Mouse (Mus musculus) ES-E14 (cell line): ENCODE results near the gene Cyfip2. TPM values are rescaled to one million over a fixed set of nuclear protein-coding genes. Genes with fewer than 3 reads are reported as not detected.

ENCODE experiments used
- DNase-seq: peaks from one replicate; pipeline ENCODE4 v3.0.0-alpha.2; 2013; ENCODE audit warnings: low read depth, low spot score
- H3K27ac ChIP-seq: 2 replicates; pipeline ENCODE4 v1.5.1; 2012; ENCODE audit warnings: low read depth, mild to moderate bottlenecking, low read length, moderate library complexity, mixed read lengths; ENCODE audit not compliant: poor library complexity, insufficient read depth, severe bottlenecking
- H3K36me3 ChIP-seq: 2 replicates; pipeline ENCODE4 v1.6.1; 2012; ENCODE audit warnings: mild to moderate bottlenecking, low read length, moderate library complexity, mixed read lengths; ENCODE audit not compliant: control insufficient read depth, poor library complexity, insufficient read depth, severe bottlenecking
- H3K4me1 ChIP-seq, 2 experiments: fragments of 150-350 bp in 1 of 2; sonication (generic) in 1 of 2; 2 replicates each; pipeline ENCODE4 v1.6.1; 2012; ENCODE audit warnings: low read length in 2 of 2, mild to moderate bottlenecking in 1 of 2, mixed read lengths in 1 of 2; ENCODE audit not compliant: control insufficient read depth in 2 of 2, insufficient read depth in 2 of 2, poor library complexity in 1 of 2
- H3K4me3 ChIP-seq, 2 experiments: fragments of 150-350 bp in 1 of 2; sonication (generic) in 1 of 2; 2 replicates each; pipeline ENCODE4 v1.5.1; 2012; ENCODE audit warnings: low read length in 2 of 2, low read depth in 1 of 2, mild to moderate bottlenecking in 1 of 2, mixed read lengths in 1 of 2; ENCODE audit not compliant: insufficient read depth in 1 of 2, poor library complexity in 1 of 2, severe bottlenecking in 1 of 2
- H3K9ac ChIP-seq: 2 replicates; pipeline ENCODE4 v1.6.1; 2012; ENCODE audit warnings: low read depth, mild to moderate bottlenecking, low read length, mixed read lengths; ENCODE audit not compliant: poor library complexity, insufficient read depth, severe bottlenecking
- H3K9me3 ChIP-seq: fragments of 150-350 bp; sonication (generic); 2 replicates; pipeline ENCODE4 v1.6.1; 2012; ENCODE audit warnings: low read depth, mild to moderate bottlenecking, low read length; ENCODE audit not compliant: control insufficient read depth, insufficient read depth
- CHD2 ChIP-seq: IDR thresholded peaks from 2 replicates; pipeline ENCODE4 v1.6.1; 2014; ENCODE audit warnings: mild to moderate bottlenecking, low read depth, low read length, inconsistent platforms
- HCFC1 ChIP-seq: IDR thresholded peaks from 2 replicates; pipeline ENCODE4 v1.6.1; 2012; ENCODE audit warnings: low read length, inconsistent platforms, borderline replicate concordance; ENCODE audit not compliant: insufficient read depth
- MAFK ChIP-seq: IDR thresholded peaks from 2 replicates; pipeline ENCODE4 v1.6.1; 2014; ENCODE audit warnings: mild to moderate bottlenecking, low read depth, low read length, inconsistent platforms; ENCODE audit not compliant: insufficient read depth
- ZC3H11A ChIP-seq: IDR thresholded peaks from 2 replicates; pipeline ENCODE4 v1.6.1; 2012; ENCODE audit warnings: low read depth, mild to moderate bottlenecking, inconsistent platforms, low read length, borderline replicate concordance
- ZNF384 ChIP-seq: IDR thresholded peaks from 2 replicates; pipeline ENCODE4 v1.6.1; 2012; ENCODE audit warnings: low read depth, low read length, inconsistent platforms
- in situ Hi-C, 2 experiments: fragments of 600-800 bp; cut with MboI; formaldehyde crosslinking; loops; one replicate each; pipeline ENCODE4 v1.15.1; 2025; ENCODE audit warnings: low sequenced_read_pairs in 2 of 2, inconsistent platforms in 1 of 2; ENCODE audit not compliant: unreplicated experiment in 2 of 2
- total RNA-seq: library from RNA; depleted of rRNA; stranded (reverse); fragments of 300-350 nt; gene quantifications from 2 replicates; pipeline ENCODE4 v1.2.3, GENCODE M21; 2012

Gene Cyfip2
- total RNA-seq, 1 experiment = 7.4 TPM

DNA sequence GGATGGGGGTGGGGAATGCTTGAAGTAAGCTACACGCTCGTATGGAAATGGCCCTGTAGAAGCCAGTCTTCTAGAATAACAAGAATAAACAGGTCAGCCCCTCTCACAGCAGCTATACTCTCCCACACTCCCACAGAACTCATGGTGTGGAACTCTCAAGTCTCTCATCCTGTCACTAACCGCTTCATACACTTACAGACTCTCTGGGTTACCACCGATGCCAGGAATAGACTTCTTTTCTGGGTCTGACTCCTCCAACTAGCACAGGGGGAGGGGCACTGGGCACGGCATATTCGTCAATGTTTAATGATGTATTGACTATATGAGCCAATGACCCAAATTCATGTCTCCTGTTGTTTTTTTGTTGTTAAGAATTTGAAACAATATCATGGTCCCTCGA, 5.9 kb downstream of the Cyfip2 start:
- H3K4me1 ChIP-seq = peaks cover 0 to 4% of the 10 kb centered on the region in 2 experiments; a peak in 1 of 4 replicates
- no peak overlapping the region for H3K27ac ChIP-seq
- no peak overlapping the region for H3K4me3 ChIP-seq
- H3K36me3 ChIP-seq = no peaks in the 10 kb centered on the region
- in situ Hi-C loops = no loop called here
- DNase-seq = no peak
- TF ChIP-seq HCFC1 = no peak
- TF ChIP-seq ZC3H11A = no peak
- TF ChIP-seq CHD2 = no peak
- no peak for TF ChIP-seq ZNF384
- no peak for TF ChIP-seq MAFK
- H3K9me3 ChIP-seq = no peaks in the 10 kb centered on the region
- no peak overlapping the region for H3K9ac ChIP-seq

DNA sequence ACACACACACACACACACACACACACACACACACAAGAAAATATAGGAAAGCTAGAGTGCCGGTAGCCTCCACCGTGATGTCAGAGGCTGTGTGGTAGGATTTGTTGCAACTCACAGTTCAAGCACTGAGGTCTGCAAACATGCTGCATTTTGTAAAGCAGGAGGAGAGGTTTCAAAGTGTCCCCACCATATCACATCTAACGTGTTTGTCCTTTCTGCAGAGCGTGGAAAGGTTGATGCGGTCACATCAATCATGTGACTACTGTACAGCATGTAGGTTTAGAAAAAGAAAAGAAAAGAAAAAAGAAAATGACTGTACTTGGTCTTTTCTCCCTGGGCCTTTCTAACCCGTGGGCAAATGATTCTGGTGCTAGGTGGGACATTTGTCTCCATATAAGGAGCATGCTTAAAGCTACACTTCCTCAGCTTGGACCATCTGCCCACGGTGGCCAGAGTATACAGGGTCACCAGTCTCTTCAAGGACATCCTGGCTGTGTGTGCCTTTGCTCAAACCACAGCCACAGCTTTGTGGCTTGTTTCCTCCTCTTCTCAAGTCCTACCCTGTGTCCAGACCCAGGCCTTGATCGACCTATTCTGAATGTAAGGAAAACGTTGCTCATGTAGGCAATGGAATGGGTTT, 6.7 kb downstream of the Cyfip2 start:
- H3K9me3 ChIP-seq = no peaks in the 10 kb centered on the region
- no peak overlapping the region for H3K9ac ChIP-seq
- no peak for TF ChIP-seq HCFC1
- no peak for TF ChIP-seq MAFK
- TF ChIP-seq ZC3H11A = no peak
- TF ChIP-seq ZNF384 = no peak
- TF ChIP-seq CHD2 = no peak
- H3K27ac ChIP-seq = no peak overlapping the region
- DNase-seq = no peak
- H3K4me1 ChIP-seq = peaks cover 0 to under 1% of the 10 kb centered on the region in 2 experiments; a peak in 1 of 4 replicates
- no peak overlapping the region for H3K4me3 ChIP-seq
- in situ Hi-C loops = no loop called here
- H3K36me3 ChIP-seq = no peaks in the 10 kb centered on the region

DNA sequence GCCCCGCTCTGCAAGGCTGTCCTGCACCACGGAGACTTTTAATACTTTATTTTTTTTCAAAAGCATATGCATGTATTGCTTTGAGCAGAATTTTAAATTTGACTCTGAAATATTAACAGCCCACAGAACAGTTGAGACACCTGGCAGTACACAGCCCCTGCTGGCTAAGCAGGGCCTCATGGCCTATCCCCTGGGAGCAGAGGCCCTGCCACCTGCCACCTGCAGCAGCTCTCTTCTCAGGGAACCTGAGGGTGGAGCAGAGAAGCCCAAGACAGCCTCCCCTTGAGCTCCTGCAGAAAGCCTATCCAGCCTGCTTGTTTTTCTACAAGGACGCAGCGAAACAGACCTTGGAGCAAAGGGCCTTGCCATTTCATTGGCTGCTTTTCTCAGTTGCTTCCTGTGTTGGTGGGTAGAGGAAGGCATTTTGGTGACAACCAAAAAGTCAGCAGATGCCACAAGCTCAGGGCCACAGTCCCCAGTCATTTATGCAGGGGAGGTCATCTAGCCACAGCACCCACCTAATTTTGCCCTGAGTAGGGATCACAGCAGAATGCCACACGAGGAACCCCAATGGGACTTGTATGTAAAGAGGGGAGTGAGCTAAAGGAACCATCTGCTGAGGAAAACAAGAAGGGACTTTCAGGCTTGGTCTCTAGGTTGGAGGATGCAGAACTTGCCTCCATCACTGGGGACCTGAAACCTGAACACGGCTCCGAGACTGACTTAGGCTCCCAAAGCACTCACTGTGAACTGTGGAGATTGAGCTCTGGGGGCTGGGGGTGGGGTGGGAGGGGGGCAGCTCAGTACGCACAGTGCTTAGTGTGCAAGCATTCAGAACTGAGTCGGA, 7.6 kb downstream of the Cyfip2 start:
- DNase-seq = no peak
- TF ChIP-seq ZC3H11A = no peak
- TF ChIP-seq HCFC1 = no peak
- TF ChIP-seq ZNF384 = no peak
- no peak for TF ChIP-seq MAFK
- TF ChIP-seq CHD2 = no peak
- Histone ChIP-seq H3K9me3 (no peaks in the 10 kb centered on the region), H3K36me3 (no peaks in the 10 kb centered on the region), H3K4me1 (no peaks in the 10 kb centered on the region; a peak in 1 of 4 replicates), H3K9ac (no peak overlapping the region), H3K27ac (no peak overlapping the region), H3K4me3 (no peak overlapping the region)
- in situ Hi-C loops = no loop called here

DNA sequence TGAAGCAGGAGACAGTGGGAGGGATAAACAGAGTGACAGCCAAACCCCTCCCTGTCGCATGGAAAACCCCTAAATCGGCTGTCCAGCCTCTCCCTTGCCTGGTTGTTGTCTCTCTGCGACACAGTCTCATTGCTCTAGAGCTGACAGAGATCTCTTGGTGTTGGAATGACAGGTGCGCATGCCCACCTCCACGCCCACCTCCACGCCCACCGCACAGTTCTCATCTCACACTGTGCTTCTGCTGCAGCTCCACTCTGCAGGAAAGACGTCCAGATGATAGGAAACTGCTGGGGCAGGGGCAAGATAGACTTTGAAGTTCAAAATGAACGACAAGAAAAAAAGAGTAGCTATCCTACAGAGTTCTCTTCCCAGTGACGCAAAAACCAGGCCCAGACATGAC, 8.6 kb downstream of the Cyfip2 start:
- no peaks in the 10 kb centered on the region; a peak in 1 of 4 replicates for H3K4me1 ChIP-seq
- no peak for TF ChIP-seq ZNF384
- no peak for TF ChIP-seq HCFC1

More for the DNA sequence above, 8.6 kb downstream of the Cyfip2 start:
- Histone ChIP-seq H3K36me3 (no peaks in the 10 kb centered on the region), H3K27ac (no peak overlapping the region), H3K9ac (no peak overlapping the region), H3K9me3 (no peaks in the 10 kb centered on the region), H3K4me3 (no peak overlapping the region)
- in situ Hi-C loops = no loop called here
- DNase-seq = no peak
